Mouse (Mus musculus) urinary bladder, postnatal 25 days (tissue): ENCODE measurements around the gene St3gal2.
A peak's percentile ranks its signal among the peaks of the same experiment; 100 is the strongest.
"Not testable (repeated sequence)": the region's sequence is repeated elsewhere in the genome, so short reads cannot be mapped to it uniquely, and the experiment has no call there.

ENCODE experiments used
- DNase-seq: peaks from one replicate; pipeline ENCODE4 v3.0.0; 2022; ENCODE audit warnings: low spot score

The St3gal2 gene

GRCm38 (mm10) chr8:110944276-110944876, 24.7 kb downstream of the St3gal2 start:
- no peak for DNase-seq

GRCm38 (mm10) chr8:110945716-110946115, 26.0 kb downstream of the St3gal2 start:
- DNase-seq = no peak

GRCm38 (mm10) chr8:110950065-110950484, 30.4 kb downstream of the St3gal2 start:
- no peak for DNase-seq

- no peak for DNase-seq
These were observed 35.1 kb downstream of the St3gal2 start for GRCm38 (mm10) chr8:110954776-110955175.

- no peak for DNase-seq
These were observed 37.1 kb downstream of the St3gal2 start for GRCm38 (mm10) chr8:110956619-110957450.

GRCm38 (mm10) chr8:110957471-110957870, 37.7 kb downstream of the St3gal2 start:
- no peak for DNase-seq

- no peak for DNase-seq
These were observed 38.4 kb downstream of the St3gal2 start for GRCm38 (mm10) chr8:110958135-110958534.

GRCm38 (mm10) chr8:110958553-110958952, 38.8 kb downstream of the St3gal2 start:
- DNase-seq = not testable (repeated sequence)

- no peak for DNase-seq
These were observed 39.5 kb downstream of the St3gal2 start for GRCm38 (mm10) chr8:110959071-110959780.

- DNase-seq = no peak
These were observed 40.2 kb downstream of the St3gal2 start for GRCm38 (mm10) chr8:110959906-110960305.

- no peak for DNase-seq
These were observed 43.3 kb downstream of the St3gal2 start for GRCm38 (mm10) chr8:110963051-110963450.

GRCm38 (mm10) chr8:110964666-110965065, 44.9 kb downstream of the St3gal2 start:
- no peak for DNase-seq

GRCm38 (mm10) chr8:110965594-110965993, 45.9 kb downstream of the St3gal2 start:
- peak; percentile 64 for DNase-seq

GRCm38 (mm10) chr8:110966586-110966985, 46.9 kb downstream of the St3gal2 start:
- DNase-seq = no peak

GRCm38 (mm10) chr8:110967326-110967725, 47.6 kb downstream of the St3gal2 start:
- DNase-seq = no peak

- peak; percentile 68 for DNase-seq
These were observed 50.4 kb downstream of the St3gal2 start for GRCm38 (mm10) chr8:110969910-110970770.

- DNase-seq = not testable (repeated sequence)
These were observed 56.8 kb downstream of the St3gal2 start for GRCm38 (mm10) chr8:110976532-110976931.

GRCm38 (mm10) chr8:110977987-110978386, 58.3 kb downstream of the St3gal2 start:
- not testable (repeated sequence) for DNase-seq

GRCm38 (mm10) chr8:110981304-110981703, 61.6 kb downstream of the St3gal2 start:
- no peak for DNase-seq

GRCm38 (mm10) chr8:110987805-110988744, 68.4 kb downstream of the St3gal2 start:
- no peak for DNase-seq

GRCm38 (mm10) chr8:110990017-110990416, 70.3 kb downstream of the St3gal2 start:
- no peak for DNase-seq
